Mouse (Mus musculus) lung, embryonic 14.5 days (tissue): ENCODE measurements around the gene Hspa1l. TPM values are rescaled to one million over a fixed set of nuclear protein-coding genes. Genes with fewer than 3 reads are reported as not detected.
A peak's percentile ranks its signal among the peaks of the same experiment; 100 is the strongest.
"Not testable (repeated sequence)": the region's sequence is repeated elsewhere in the genome, so short reads cannot be mapped to it uniquely, and the experiment has no call there.

Experiments used
- ATAC-seq: fragments of 200-750 bp; cut with Nextera tagmentation; 2 replicates; pipeline ENCODE4 v1.8.0; 2017; ENCODE audit warnings: mild to moderate bottlenecking, moderate TSS enrichment, moderate library complexity; ENCODE audit not compliant: insufficient read depth
- DNase-seq: peaks from one replicate; pipeline ENCODE4 v3.0.0-alpha.2; 2015
- H3K27ac ChIP-seq: fragments of 300-500 bp; sonication (generic); 2 replicates; pipeline ENCODE4 v1.5.1; 2014; ENCODE audit warnings: low read depth, mild to moderate bottlenecking, moderate library complexity
- H3K27me3 ChIP-seq: fragments of 300-500 bp; sonication (generic); 2 replicates; pipeline ENCODE4 v1.6.1; 2014; ENCODE audit warnings: low read length, control low read depth; ENCODE audit not compliant: insufficient read depth
- H3K36me3 ChIP-seq: fragments of 300-500 bp; sonication (generic); 2 replicates; pipeline ENCODE4 v1.6.1; 2014; ENCODE audit warnings: control low read depth; ENCODE audit not compliant: insufficient read depth
- H3K4me1 ChIP-seq: fragments of 300-500 bp; sonication (generic); 2 replicates; pipeline ENCODE4 v1.6.1; 2014; ENCODE audit warnings: antibody characterized with exemption, control low read depth; ENCODE audit not compliant: insufficient read depth
- H3K4me2 ChIP-seq: fragments of 300-500 bp; sonication (generic); 2 replicates; pipeline ENCODE4 v1.6.1; 2014; ENCODE audit warnings: mild to moderate bottlenecking
- H3K4me3 ChIP-seq: fragments of 300-500 bp; sonication (generic); 2 replicates; pipeline ENCODE4 v1.5.1; 2014; ENCODE audit warnings: low read depth, low read length
- H3K9ac ChIP-seq: fragments of 300-500 bp; sonication (generic); 2 replicates; pipeline ENCODE4 v1.6.1; 2014
- H3K9me3 ChIP-seq: fragments of 300-500 bp; sonication (generic); 2 replicates; pipeline ENCODE4 v1.6.1; 2016; ENCODE audit warnings: low read depth, low read length, control low read depth
- CTCF ChIP-seq: IDR thresholded peaks from 2 replicates; pipeline ENCODE4 v1.5.1; 2016; ENCODE audit warnings: antibody characterized with exemption, low read depth
- WGBS: fragments of 180-500 bp; shearing (Covaris S2); extraction: QIAGEN DNeasy Blood & Tissue Kit; methylation state at CpG from one replicate; pipeline ENCODE4 v1.1.7; 2014; 5-methylcytosine and 5-hydroxymethylcytosine counted together
- polyA plus RNA-seq: library from polyadenylated mRNA; unstranded; fragments of >200 nt; fragmentation: Nextera tagmentation; extraction: Ambion mirVana; gene quantifications from 2 replicates; pipeline ENCODE4 v1.2.1, GENCODE M21; 2014

The Hspa1l gene
- polyA plus RNA-seq = 0.83 and 1.1 TPM in 2 replicates

DNA sequence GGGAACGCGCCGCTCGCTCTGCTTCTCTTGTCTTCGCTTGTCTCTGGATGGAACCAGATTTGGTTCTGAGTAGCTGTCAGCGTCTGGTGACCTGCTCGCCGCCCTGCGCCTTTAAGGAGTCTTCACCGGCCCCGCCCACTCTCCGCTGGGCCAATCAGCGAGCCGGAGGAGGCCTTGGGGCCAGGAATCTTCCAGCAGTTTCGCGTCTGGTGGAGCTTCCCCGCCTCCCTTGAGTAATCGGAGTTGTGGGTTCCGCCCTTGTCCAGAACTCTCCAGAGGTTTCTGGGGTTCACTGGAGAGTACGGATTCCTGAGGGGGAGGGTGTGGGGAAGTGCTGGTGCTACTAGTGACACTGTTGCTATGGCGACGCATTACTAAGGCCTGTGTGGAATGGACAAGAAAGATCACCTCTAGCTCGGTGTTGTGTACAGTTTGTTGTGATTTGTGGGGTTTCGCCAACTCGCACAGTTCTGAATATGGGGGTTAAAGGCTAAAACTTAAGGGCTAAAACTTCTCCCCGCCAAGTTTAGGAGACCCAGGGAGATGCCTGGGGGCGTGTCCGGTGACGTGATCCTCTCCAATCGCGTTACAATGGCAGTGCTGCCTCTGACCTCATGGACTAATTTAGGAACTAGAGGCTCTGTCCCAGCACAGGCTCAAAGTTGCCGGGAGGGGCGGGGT lies at the start of gene Hspa1l, which contains the start of gene Hspa1a:
Hspa1l (plus strand) TSS at position 635 of the 681 bp plus-strand sequence.
Hspa1a (minus strand) TSS at position 88 of the 681 bp plus-strand sequence.
- 2% methylated on average over 30 of the region's 33 CpGs for WGBS
- Histone ChIP-seq H3K4me3 (peak within 1 kb of the TSS; percentile 33), H3K27me3 (peaks cover 25% of the 10 kb centered on the region), H3K27ac (0 out of 2 replicates have a peak within 1 kb of the TSS, but pooled peaks have one; percentile 40), H3K9ac (peak within 1 kb of the TSS; percentile 38), H3K4me2 (peak within 1 kb of the TSS; percentile 82)
- not testable (repeated sequence) for H3K4me1 ChIP-seq, H3K9me3 ChIP-seq, H3K36me3 ChIP-seq
- DNase-seq = peak; percentile 85
- ATAC-seq = peak; percentile 94

DNA sequence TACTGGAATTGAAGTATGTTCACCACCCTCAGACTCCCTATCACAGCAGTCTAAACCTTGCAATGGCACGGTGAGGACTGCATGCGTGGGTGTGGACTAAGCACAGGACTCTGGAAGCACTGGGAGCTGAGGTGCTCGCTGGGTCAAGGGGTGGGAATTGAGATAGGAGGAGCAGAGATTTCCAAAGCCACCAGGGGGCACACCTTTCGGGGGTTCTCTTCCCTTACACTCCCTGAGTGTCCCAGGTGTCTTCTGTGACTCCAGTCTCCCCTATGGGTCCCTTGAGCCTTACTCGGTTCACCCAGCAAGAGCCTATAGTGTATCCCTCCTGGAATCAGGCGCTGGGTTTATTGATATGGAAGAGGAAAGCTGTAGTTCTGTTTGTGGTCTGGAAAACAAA lies 49.6 kb upstream of the Hspa1l start:
- H3K4me3 ChIP-seq = no peak overlapping the region
- WGBS = 41% methylated on average over 6 of the region's 6 CpGs
- DNase-seq = no peak

DNA sequence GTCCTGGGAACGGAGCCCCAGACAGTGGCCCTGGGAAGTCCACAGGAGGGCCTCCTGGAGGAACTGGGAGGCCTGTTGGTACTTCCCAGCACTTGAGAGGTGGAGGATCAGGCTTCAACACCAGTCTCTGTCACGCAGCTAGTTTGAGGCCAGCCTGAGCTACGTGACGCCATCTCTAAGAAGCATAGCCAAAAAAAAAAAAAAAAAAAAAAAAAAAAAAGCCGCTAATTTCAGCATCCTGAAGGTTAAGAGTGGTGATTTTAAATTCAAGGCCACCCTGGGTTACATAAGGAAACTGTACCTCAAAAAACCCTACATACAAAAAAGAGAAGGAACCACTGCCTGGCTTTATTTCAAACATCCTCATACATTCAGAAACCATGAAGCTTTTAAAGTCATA lies 48.2 kb upstream of the Hspa1l start:
- Histone ChIP-seq H3K9me3 (no peaks in the 10 kb centered on the region), H3K4me3 (no peak overlapping the region), H3K36me3 (no peaks in the 10 kb centered on the region), H3K4me2 (no peak overlapping the region), H3K4me1 (no peaks in the 10 kb centered on the region), H3K9ac (no peak overlapping the region; the same call in 1 of the 2 replicates), H3K27ac (no peak overlapping the region), H3K27me3 (no peaks in the 10 kb centered on the region)
- ATAC-seq (no peak), DNase-seq (no peak)
- WGBS = 61% methylated on average over 5 of the region's 5 CpGs
- no peak for TF ChIP-seq CTCF

More for the DNA sequence above, 49.6 kb upstream of the Hspa1l start:
- no peaks in the 10 kb centered on the region for H3K4me1 ChIP-seq
- H3K9ac ChIP-seq = no peak overlapping the region
- H3K36me3 ChIP-seq = no peaks in the 10 kb centered on the region
- H3K27me3 ChIP-seq = no peaks in the 10 kb centered on the region
- ATAC-seq = no peak
- H3K27ac ChIP-seq = no peak overlapping the region
- peak; percentile 28 for TF ChIP-seq CTCF
- H3K4me2 ChIP-seq = no peak overlapping the region
- no peaks in the 10 kb centered on the region for H3K9me3 ChIP-seq

DNA sequence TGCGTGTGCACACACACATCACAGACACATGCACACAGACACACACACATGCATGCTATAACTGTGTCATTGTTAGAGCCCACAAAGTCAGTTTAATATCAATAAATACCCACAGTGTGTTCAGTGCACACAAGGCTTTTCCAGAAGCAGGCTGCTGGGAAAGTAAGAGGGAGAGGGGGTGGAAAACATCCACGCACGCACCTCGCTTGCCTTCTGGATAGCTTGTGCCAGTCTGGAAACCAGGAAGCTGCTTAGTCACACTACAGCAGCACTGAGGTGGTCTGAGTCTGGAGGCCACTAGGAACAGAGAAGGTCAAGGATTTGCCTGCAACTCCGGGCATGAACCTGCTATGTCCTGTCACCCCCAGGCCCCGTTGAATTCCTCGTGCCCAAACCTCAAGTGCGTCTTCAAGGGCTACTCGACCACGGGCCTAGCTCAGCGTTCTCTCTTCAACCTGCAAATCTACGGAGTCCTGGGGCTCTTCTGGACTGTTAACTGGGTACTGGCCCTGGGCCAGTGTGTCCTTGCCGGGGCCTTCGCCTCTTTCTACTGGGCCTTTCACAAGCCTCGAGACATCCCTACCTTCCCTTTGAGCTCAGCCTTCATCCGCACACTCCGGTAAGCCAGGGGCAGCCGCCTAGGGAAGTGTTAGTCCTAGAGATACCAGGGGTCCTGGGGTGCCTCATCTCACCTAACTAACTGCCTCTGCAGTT lies 45.0 kb upstream of the Hspa1l start:
- TF ChIP-seq CTCF = no peak
- no peak overlapping the region for H3K4me3 ChIP-seq
- H3K27me3 ChIP-seq = no peaks in the 10 kb centered on the region
- no peaks in the 10 kb centered on the region for H3K36me3 ChIP-seq
- 0 out of 2 replicates have a peak, but pooled peaks cover 3% of the 10 kb centered on the region for H3K4me1 ChIP-seq
- H3K9me3 ChIP-seq = no peaks in the 10 kb centered on the region
- H3K27ac ChIP-seq = no peak overlapping the region
- no peak for ATAC-seq
- no peak for DNase-seq
- 69% methylated on average over 18 of the region's 18 CpGs for WGBS
- no peak overlapping the region for H3K9ac ChIP-seq
- H3K4me2 ChIP-seq = no peak overlapping the region

DNA sequence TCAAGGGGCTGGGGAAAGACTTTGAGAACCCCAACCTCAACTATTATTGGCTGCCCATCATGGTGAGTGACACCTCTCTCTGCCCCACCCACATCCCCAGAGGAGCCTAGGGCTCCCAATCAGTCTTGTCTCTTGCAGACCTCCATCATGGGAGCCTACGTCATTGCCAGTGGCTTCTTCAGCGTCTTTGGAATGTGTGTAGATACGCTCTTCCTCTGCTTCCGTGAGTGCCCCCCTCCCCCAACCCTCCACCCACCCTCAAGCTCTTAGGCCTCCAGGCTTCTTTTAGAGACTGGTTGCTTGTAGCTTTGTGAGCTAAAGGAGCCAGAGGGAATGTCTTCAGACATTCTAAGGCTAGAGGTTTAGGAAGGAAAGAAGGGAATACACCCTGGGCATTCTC lies 43.7 kb upstream of the Hspa1l start:
- ATAC-seq (no peak), DNase-seq (no peak)
- no peak overlapping the region for H3K4me2 ChIP-seq
- no peak overlapping the region for H3K4me3 ChIP-seq
- H3K9me3 ChIP-seq = no peaks in the 10 kb centered on the region
- H3K27me3 ChIP-seq = no peaks in the 10 kb centered on the region
- no peaks in the 10 kb centered on the region for H3K36me3 ChIP-seq
- TF ChIP-seq CTCF = no peak
- 0 out of 2 replicates have a peak, but pooled peaks cover 3% of the 10 kb centered on the region for H3K4me1 ChIP-seq
- WGBS = 28% methylated on average over 4 of the region's 4 CpGs
- H3K9ac ChIP-seq = no peak overlapping the region; the same call in 1 of the 2 replicates
- no peak overlapping the region for H3K27ac ChIP-seq

DNA sequence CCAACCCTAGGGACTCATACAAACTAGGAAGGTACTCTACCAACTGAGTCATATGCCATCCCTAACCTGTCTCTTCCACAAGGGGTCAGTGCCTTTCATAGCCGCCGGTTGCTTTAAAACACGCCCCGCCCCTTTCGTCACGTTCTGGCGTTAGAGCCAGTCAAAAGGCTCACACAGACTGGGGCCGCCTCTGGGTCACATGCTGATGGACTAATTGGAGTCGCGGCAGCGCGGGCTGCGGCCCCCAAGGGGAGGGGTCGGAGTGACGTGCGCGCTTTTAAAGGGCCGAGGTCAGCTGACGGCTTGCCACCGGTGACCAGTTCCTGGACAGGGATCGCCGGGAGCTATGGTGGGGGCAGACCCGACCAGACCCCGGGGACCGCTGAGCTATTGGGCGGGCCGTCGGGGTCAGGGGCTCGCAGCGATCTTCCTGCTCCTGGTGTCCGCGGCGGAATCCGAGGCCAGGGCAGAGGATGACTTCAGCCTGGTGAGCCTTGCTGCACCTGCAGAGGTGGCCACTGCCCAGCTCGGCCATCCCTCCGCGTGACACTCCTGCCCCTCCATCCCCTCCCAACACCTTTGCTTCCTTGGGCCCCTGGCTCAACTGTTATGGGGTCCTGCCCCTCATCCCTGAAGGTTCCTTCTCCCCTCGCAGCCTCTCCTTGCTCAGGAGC lies 41.3 kb upstream of the Hspa1l start, which contains the start of gene Neu1:
Neu1 (plus strand) TSS at position 193 of the 674 bp plus-strand sequence.
- H3K4me1 ChIP-seq = 0 out of 2 replicates have a peak, but pooled peaks cover 3% of the 10 kb centered on the region
- DNase-seq = peak; percentile 99
- no peaks in the 10 kb centered on the region for H3K27me3 ChIP-seq
- peak within 1 kb of the TSS; percentile 69 for H3K9ac ChIP-seq
- peak; percentile 97 for ATAC-seq
- WGBS = under 1% methylated on average over 38 of the region's 38 CpGs
- peak within 1 kb of the TSS; percentile 62 for H3K4me3 ChIP-seq
- peaks cover 4% of the 10 kb centered on the region; the same call in 1 of the 2 replicates for H3K36me3 ChIP-seq
- no peaks in the 10 kb centered on the region for H3K9me3 ChIP-seq
- H3K4me2 ChIP-seq = peak within 1 kb of the TSS; percentile 98
- peak; percentile 79 for TF ChIP-seq CTCF
- peak within 1 kb of the TSS; percentile 9; the same call in 1 of the 2 replicates for H3K27ac ChIP-seq
